ENCODE assay signal across 8 mouse cellular contexts in genomic region chr5:64503514-64503913, GRCm38 (mm10).
DNase-seq lines count a peak whose midpoint lies in the region; ATAC-seq and TF ChIP-seq lines count a peak whose summit lies in the region.

No protein-coding gene starts in this region.

- H3K9me3 ChIP-seq in forebrain, postnatal 0 days (ENCODE audit: low read length): no peaks in the 10 kb centered on the region
- no peaks in the 10 kb centered on the region for H3K9me3 ChIP-seq in forebrain, embryonic 13.5 days (replicated peaks)

- 0 out of 2 replicates have a peak, but pooled peaks cover 5% of the 10 kb centered on the region for H3K4me1 ChIP-seq in forebrain, postnatal 0 days (ENCODE audit: insufficient read depth)
- H3K4me1 ChIP-seq in forebrain, embryonic 13.5 days: peaks cover 30% of the 10 kb centered on the region
- peaks cover 9% of the 10 kb centered on the region for H3K4me1 ChIP-seq in kidney, adult 2 months (ENCODE audit: control insufficient read depth, insufficient read depth, low read length)

- H3K4me3 ChIP-seq in forebrain, postnatal 0 days (ENCODE audit: low read depth, low read length): no peak overlapping the region
- no peak overlapping the region for H3K4me3 ChIP-seq in forebrain, embryonic 13.5 days
- no peak overlapping the region for H3K4me3 ChIP-seq in kidney, adult 2 months (ENCODE audit: insufficient read depth, low read depth, low read length)

- no peaks in the 10 kb centered on the region for H3K36me3 ChIP-seq in forebrain, postnatal 0 days (ENCODE audit: insufficient read depth)
- H3K36me3 ChIP-seq in forebrain, embryonic 13.5 days (ENCODE audit: poor library complexity, severe bottlenecking): no peaks in the 10 kb centered on the region
- H3K36me3 ChIP-seq in kidney, adult 2 months (ENCODE audit: control insufficient read depth, insufficient read depth, low read length): no peaks in the 10 kb centered on the region

- no peak overlapping the region for H3K9ac ChIP-seq in forebrain, postnatal 0 days
- no peak overlapping the region for H3K9ac ChIP-seq in forebrain, embryonic 13.5 days

- no peak for TF ChIP-seq POLR2A in kidney, adult 2 months (IDR thresholded peaks at IDR 0.05; ENCODE audit: low read depth, low read length)

- no peak for TF ChIP-seq CTCF in forebrain, postnatal 0 days (IDR thresholded peaks at IDR 0.05; ENCODE audit: low read depth)
- no peak for TF ChIP-seq CTCF in kidney, adult 2 months (conservative IDR thresholded peaks at IDR 0.05; ENCODE audit: insufficient read depth, insufficient read length, low read depth, low read length)

- ATAC-seq in forebrain, postnatal 0 days: no peak
- ATAC-seq in forebrain, embryonic 13.5 days: no peak

- DNase-seq in forebrain, postnatal 0 days: peak; percentile 30
- DNase-seq in right cerebral cortex, postnatal 25 days: peak; percentile 22
- no peak for DNase-seq in right cerebral cortex, postnatal 4 days
- peak; percentile 49 for DNase-seq in gastrocnemius, postnatal 25 days
- DNase-seq in kidney, adult 2 months: peak; percentile 76
- peak; percentile 65 for DNase-seq in lung, postnatal 14 days
- DNase-seq in spleen, postnatal 10 days (ENCODE audit: low spot score in 2 of 2): no peak

- H3K27me3 ChIP-seq in forebrain, postnatal 0 days (ENCODE audit: insufficient read depth, low read length): no peaks in the 10 kb centered on the region
- H3K27me3 ChIP-seq in forebrain, embryonic 13.5 days: no peaks in the 10 kb centered on the region
- no peaks in the 10 kb centered on the region for H3K27me3 ChIP-seq in kidney, adult 2 months (replicated peaks; ENCODE audit: control insufficient read depth, insufficient read depth, low read length)

- H3K4me2 ChIP-seq in forebrain, postnatal 0 days (ENCODE audit: low read depth): no peak overlapping the region
- no peak overlapping the region for H3K4me2 ChIP-seq in forebrain, embryonic 13.5 days

- H3K27ac ChIP-seq in forebrain, postnatal 0 days (ENCODE audit: low read depth, low read length): no peak overlapping the region
- no peak overlapping the region for H3K27ac ChIP-seq in forebrain, embryonic 13.5 days
- H3K27ac ChIP-seq in kidney, adult 2 months (ENCODE audit: insufficient read depth, low read depth, low read length): no peak overlapping the region

- WGBS in forebrain, postnatal 0 days: 26% methylated on average over 4 of the region's 4 CpGs
- 34% methylated on average over 4 of the region's 4 CpGs for WGBS in forebrain, embryonic 13.5 days
- 20% methylated on average over 4 of the region's 4 CpGs for WGBS in kidney, adult 2 months

Comparison
In these comparisons a context has a peak if more than half of its experiments do, and no peak if none do; other contexts are left out.
1. DNase-seq: peak in forebrain, postnatal 0 days (single experiment), right cerebral cortex, postnatal 25 days (single experiment), gastrocnemius, postnatal 25 days (single experiment), kidney, adult 2 months (single experiment) and lung, postnatal 14 days (single experiment); none in right cerebral cortex, postnatal 4 days (single experiment) and spleen, postnatal 10 days (0 of 2).